ENCODE assay signal across 9 mouse cellular contexts in the genomic region with DNA sequence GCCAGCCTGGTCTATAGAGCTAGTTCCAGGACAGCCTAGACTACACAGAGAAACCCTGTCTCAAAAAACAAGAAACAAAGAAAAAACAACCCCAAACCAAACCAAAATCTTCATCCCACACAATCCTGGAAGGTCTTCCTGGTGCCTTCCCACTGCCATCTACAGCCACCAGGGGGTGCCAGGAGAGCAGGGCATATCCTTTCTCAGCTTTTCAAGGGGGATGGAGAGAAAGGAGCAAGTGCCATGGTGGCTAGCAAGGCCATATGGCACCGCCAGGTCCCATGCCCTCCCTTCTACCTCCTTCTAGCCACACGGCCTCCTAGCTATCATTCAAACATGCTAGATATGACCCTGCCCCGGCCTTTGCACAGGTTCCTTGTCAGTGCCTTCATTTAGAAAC. TPM values are rescaled to one million over a fixed set of nuclear protein-coding genes. Genes with fewer than 3 reads are reported as not detected.
DNase-seq lines count a peak whose midpoint lies in the region; ATAC-seq and TF ChIP-seq lines count a peak whose summit lies in the region.
"Had no signal": no experiment of that assay in that cellular context is flagged by ENCODE, and none has a peak within 500 bp of the region (broad histone marks: within the 10 kb centered on the region; RNA-seq: fewer than 3 reads in every experiment).

No protein-coding gene starts in this region.

- no peak overlapping the region for H3K4me2 ChIP-seq in hindbrain, embryonic 12.5 days (replicated peaks)
- H3K4me2 ChIP-seq: embryonic facial prominence, embryonic 12.5 days had no signal

- H3K4me1 ChIP-seq in hindbrain, embryonic 10.5 days (replicated peaks), result peaks cover 14% of the 10 kb centered on the region
- H3K4me1 ChIP-seq in hindbrain, embryonic 12.5 days, result peaks cover 15% of the 10 kb centered on the region
- H3K4me1 ChIP-seq in cerebellum, adult 2 months (ENCODE audit: control insufficient read depth, insufficient read depth, low read length), result peaks cover 65% of the 10 kb centered on the region

- H3K27me3 ChIP-seq in hindbrain, embryonic 10.5 days (ENCODE audit: insufficient read depth, poor library complexity, severe bottlenecking), result no peaks in the 10 kb centered on the region
- no peaks in the 10 kb centered on the region for H3K27me3 ChIP-seq in hindbrain, embryonic 12.5 days
- H3K27me3 ChIP-seq in cerebellum, adult 2 months (ENCODE audit: control insufficient read depth, insufficient read depth, low read length), result no peaks in the 10 kb centered on the region
- H3K27me3 ChIP-seq: embryonic facial prominence, embryonic 12.5 days had no signal

- TF ChIP-seq POLR2A in cerebellum, adult 2 months (IDR thresholded peaks at IDR 0.05; ENCODE audit: borderline replicate concordance, insufficient read depth, low read length), result no peak

- H3K27ac ChIP-seq in hindbrain, embryonic 10.5 days, result no peak overlapping the region
- H3K27ac ChIP-seq in hindbrain, embryonic 12.5 days, result no peak overlapping the region
- peak overlapping the region; percentile 19; the same call in 1 of the 2 replicates for H3K27ac ChIP-seq in cerebellum, adult 2 months (ENCODE audit: insufficient read depth, low read length)
- H3K27ac ChIP-seq: embryonic facial prominence, embryonic 12.5 days had no signal

- TF ChIP-seq CTCF in cerebellum, adult 2 months (IDR thresholded peaks at IDR 0.05; ENCODE audit: borderline replicate concordance, insufficient read depth, low read depth, low read length), result peak; percentile 73

- peak; percentile 44 for DNase-seq in hindbrain, embryonic 10.5 days (ENCODE audit: low spot score)
- peak; percentile 44 to 45 for DNase-seq in urinary bladder, adult 18-20 months (ENCODE audit: low spot score in 2 of 2)
- no peak for DNase-seq in urinary bladder, postnatal 10 days (ENCODE audit: low spot score)
- DNase-seq in cerebellum, adult 2 months, result peak; percentile 63 to 65
- peak; percentile 71 to 80 for DNase-seq in kidney, postnatal 25 days
- peak; percentile 40 for DNase-seq in spleen, adult 12 weeks (ENCODE audit: low spot score)
- no peak for DNase-seq in neural tube, embryonic 10.5 days (ENCODE audit: extremely low spot score, low spot score)

- H3K4me3 ChIP-seq in hindbrain, embryonic 10.5 days, result no peak overlapping the region
- H3K4me3 ChIP-seq in hindbrain, embryonic 12.5 days, result no peak overlapping the region
- H3K4me3 ChIP-seq in cerebellum, adult 2 months (replicated peaks; ENCODE audit: insufficient read depth, low read depth, low read length), result no peak overlapping the region
- H3K4me3 ChIP-seq: embryonic facial prominence, embryonic 12.5 days had no signal

- WGBS in hindbrain, embryonic 10.5 days, result 84% methylated on average over 3 of the region's 3 CpGs
- whole genome bisulfite sequencing in hindbrain, embryonic 12.5 days, result 86% methylated on average over 3 of the region's 3 CpGs
- 26% methylated on average over 3 of the region's 3 CpGs for WGBS in cerebellum, adult 2 months

- H3K9ac ChIP-seq in hindbrain, embryonic 12.5 days, result no peak overlapping the region
- H3K9ac ChIP-seq: embryonic facial prominence, embryonic 12.5 days had no signal

- peaks cover 76% of the 10 kb centered on the region for H3K36me3 ChIP-seq in hindbrain, embryonic 10.5 days
- peaks cover 56% of the 10 kb centered on the region for H3K36me3 ChIP-seq in hindbrain, embryonic 12.5 days

- H3K9me3 ChIP-seq in hindbrain, embryonic 10.5 days, result no peaks in the 10 kb centered on the region
- H3K9me3 ChIP-seq in hindbrain, embryonic 12.5 days (replicated peaks), result no peaks in the 10 kb centered on the region
- H3K9me3 ChIP-seq: embryonic facial prominence, embryonic 12.5 days had no signal

- no peak for ATAC-seq in hindbrain, embryonic 12.5 days (ENCODE audit: low FRiP score)

RNA-seq across cellular contexts. Expression of a gene that starts 4.6 kb away (rescaled TPM):
- not detected in 2 replicates for polyA plus RNA-seq in hindbrain, embryonic 10.5 days (2016; fragmentation: Nextera tagmentation; extraction: Ambion mirVana)
- polyA plus RNA-seq in hindbrain, embryonic 12.5 days (2016; fragmentation: Nextera tagmentation; extraction: Ambion mirVana), result not detected in 2 replicates
- polyA plus RNA-seq in cerebellum, adult 2 months (2012; rRNA removed), result not detected in 2 replicates
- polyA plus RNA-seq: embryonic facial prominence, embryonic 12.5 days had no signal

RNA-seq across cellular contexts. Expression of a gene that starts 4.7 kb away (rescaled TPM):
- 11.1 and 15.4 TPM in 2 replicates for polyA plus RNA-seq in hindbrain, embryonic 10.5 days (2016; fragmentation: Nextera tagmentation; extraction: Ambion mirVana)
- polyA plus RNA-seq in hindbrain, embryonic 12.5 days (2016; fragmentation: Nextera tagmentation; extraction: Ambion mirVana), result 16.4 and 20.4 TPM in 2 replicates
- 45.4 and 48.3 TPM in 2 replicates for polyA plus RNA-seq in cerebellum, adult 2 months (2012; rRNA removed)

RNA-seq across cellular contexts. Expression of a gene that starts 14.6 kb away (rescaled TPM):
- polyA plus RNA-seq in hindbrain, embryonic 10.5 days (2016; fragmentation: Nextera tagmentation; extraction: Ambion mirVana), result 22.7 and 57.1 TPM in 2 replicates
- 62.6 and 62.9 TPM in 2 replicates for polyA plus RNA-seq in hindbrain, embryonic 12.5 days (2016; fragmentation: Nextera tagmentation; extraction: Ambion mirVana)
- 165 and 169 TPM in 2 replicates for polyA plus RNA-seq in cerebellum, adult 2 months (2012; rRNA removed)

RNA-seq across cellular contexts. Expression of a gene that starts 18.8 kb away (rescaled TPM):
- polyA plus RNA-seq in hindbrain, embryonic 10.5 days (2016; fragmentation: Nextera tagmentation; extraction: Ambion mirVana), result 42.6 and 45.5 TPM in 2 replicates
- 37.1 and 40.0 TPM in 2 replicates for polyA plus RNA-seq in hindbrain, embryonic 12.5 days (2016; fragmentation: Nextera tagmentation; extraction: Ambion mirVana)
- 85.2 and 90.2 TPM in 2 replicates for polyA plus RNA-seq in cerebellum, adult 2 months (2012; rRNA removed)

RNA-seq across cellular contexts. Expression of a gene that starts 32.6 kb away (rescaled TPM):
- 2.4 TPM in 2 replicates for polyA plus RNA-seq in hindbrain, embryonic 10.5 days (2016; fragmentation: Nextera tagmentation; extraction: Ambion mirVana)
- 1.9 and 3.1 TPM in 2 replicates for polyA plus RNA-seq in hindbrain, embryonic 12.5 days (2016; fragmentation: Nextera tagmentation; extraction: Ambion mirVana)
- polyA plus RNA-seq in cerebellum, adult 2 months (2012; rRNA removed), result 1.6 and 1.8 TPM in 2 replicates

Comparison
In these comparisons a context has a peak if more than half of its experiments do, and no peak if none do; other contexts are left out.
1. DNase-seq: peak in hindbrain, embryonic 10.5 days (single experiment), urinary bladder, adult 18-20 months (2 of 2), cerebellum, adult 2 months (2 of 2), kidney, postnatal 25 days (2 of 2) and spleen, adult 12 weeks (single experiment); none in urinary bladder, postnatal 10 days (single experiment) and neural tube, embryonic 10.5 days (single experiment).